Mouse (Mus musculus): ENCODE data around the gene Ano10. TPM values are rescaled to one million over a fixed set of nuclear protein-coding genes. Genes with fewer than 3 reads are reported as not detected.

Gene Ano10
- polyA plus RNA-seq, 1 experiment from 2014 or later: 46.1 TPM

DNA sequence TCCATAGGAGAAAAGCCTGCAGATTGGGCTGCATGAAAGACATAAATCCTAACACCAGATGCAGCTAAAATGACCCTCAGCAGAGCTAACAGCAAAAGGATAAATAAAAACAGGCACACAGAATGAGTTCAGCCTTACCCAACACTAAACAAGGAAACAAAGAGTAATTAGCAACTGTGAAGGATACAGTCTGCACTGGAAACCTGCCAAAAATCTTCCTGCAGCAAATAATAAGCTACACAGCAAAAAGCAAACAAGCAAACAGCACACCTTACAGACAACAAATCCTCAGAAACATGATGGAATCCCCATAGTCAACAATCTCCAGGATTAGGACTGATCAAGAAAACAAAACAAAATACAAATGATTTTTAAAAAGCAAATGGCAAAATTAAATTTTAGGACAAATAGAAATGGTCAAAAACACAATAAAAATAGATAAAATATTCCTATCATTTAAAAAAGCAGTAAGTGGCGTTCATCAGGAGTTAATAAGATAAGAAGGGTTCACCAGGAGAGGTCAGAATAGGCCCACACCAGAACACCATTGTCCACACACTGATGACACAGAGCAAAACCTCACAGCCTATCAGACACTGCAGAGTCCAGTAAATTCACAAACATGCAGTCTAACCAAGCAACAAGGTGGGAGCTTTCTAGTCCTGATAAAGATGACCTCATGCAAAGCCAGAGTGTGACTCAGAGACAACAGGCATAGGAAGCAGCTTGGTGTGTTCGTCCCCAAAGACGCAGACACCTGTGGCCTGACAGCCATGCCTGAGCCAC lies 24.8 kb downstream of the Ano10 start:
- Histone ChIP-seq H3K27ac (no peak overlapping the region), H3K9me3 (no peaks in the 10 kb centered on the region), H3K4me3 (no peak overlapping the region), H3K9ac (no peak overlapping the region), H3K4me1 (no peaks in the 10 kb centered on the region), H3K4me2 (no peak overlapping the region), H3K27me3 (no peaks in the 10 kb centered on the region), H3K36me3 (peaks cover 53% of the 10 kb centered on the region)
- ATAC-seq (ENCODE audit: insufficient number of reproducible peaks, low FRiP score, low TSS enrichment, low read depth): no peak
- WGBS: 90% methylated on average over 3 of the region's 3 CpGs

DNA sequence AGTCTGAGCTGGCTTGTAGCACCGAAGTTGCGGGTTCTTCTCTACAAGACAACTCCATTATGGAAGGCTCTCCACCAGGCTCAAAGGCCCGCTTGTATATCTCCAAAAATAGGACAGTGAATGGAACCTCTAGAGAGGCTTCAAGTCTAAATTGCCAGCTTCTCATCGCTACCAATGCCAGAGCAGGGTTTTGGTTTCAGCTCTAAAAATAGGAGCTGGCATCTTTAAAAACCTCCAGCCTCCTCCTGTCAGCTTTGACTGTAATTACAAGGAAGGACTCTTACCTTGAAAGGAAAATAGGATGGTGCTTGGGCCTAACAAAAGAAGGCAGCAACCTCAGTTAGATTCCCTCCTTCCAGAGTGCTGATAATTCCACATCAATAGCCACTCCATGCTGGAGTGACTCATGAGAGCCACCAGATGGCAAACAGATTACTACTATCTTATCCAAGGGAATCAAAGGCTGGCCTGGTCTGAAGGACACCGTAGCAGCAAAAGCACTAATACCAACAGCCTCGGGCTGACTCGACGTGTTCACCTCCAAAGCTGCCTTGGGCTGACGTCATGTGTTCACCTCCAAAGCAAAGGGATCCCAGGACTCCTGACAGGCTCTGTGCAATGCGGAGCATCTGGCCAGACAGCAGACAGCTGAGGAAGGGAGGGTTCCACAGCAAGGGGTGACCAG lies 28.6 kb downstream of the Ano10 start:
- H3K4me1 ChIP-seq: no peaks in the 10 kb centered on the region
- H3K36me3 ChIP-seq: peaks cover 46% of the 10 kb centered on the region
- 87% methylated on average over 10 of the region's 10 CpGs for WGBS
- H3K27ac ChIP-seq: no peak overlapping the region
- H3K4me3 ChIP-seq: no peak overlapping the region
- H3K4me2 ChIP-seq: no peak overlapping the region
- no peak for ATAC-seq (ENCODE audit: insufficient number of reproducible peaks, low FRiP score, low TSS enrichment, low read depth)
- no peaks in the 10 kb centered on the region for H3K27me3 ChIP-seq
- no peak overlapping the region for H3K9ac ChIP-seq
- H3K9me3 ChIP-seq: no peaks in the 10 kb centered on the region

DNA sequence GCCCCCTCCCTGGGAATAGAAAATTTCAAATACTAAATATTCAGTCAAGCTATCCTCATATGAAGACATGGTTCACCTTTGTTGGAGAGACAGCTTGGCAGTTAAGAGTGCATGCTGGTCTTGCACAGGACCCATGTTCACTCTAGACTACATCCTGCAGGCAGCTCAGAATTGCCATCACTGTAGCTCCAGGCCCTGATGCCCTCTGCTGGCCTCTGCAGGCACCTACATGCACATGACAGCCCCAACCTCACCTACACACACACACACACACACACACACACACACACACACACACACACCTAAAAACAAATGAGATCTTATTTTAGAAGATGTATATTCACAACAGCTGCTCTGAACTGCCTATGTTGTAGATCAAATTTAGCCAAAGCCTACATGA lies 31.1 kb downstream of the Ano10 start:
- Histone ChIP-seq H3K4me3 (no peak overlapping the region), H3K9me3 (no peaks in the 10 kb centered on the region), H3K4me2 (no peak overlapping the region), H3K36me3 (peaks cover 60% of the 10 kb centered on the region), H3K9ac (no peak overlapping the region), H3K27me3 (no peaks in the 10 kb centered on the region), H3K4me1 (no peaks in the 10 kb centered on the region), H3K27ac (no peak overlapping the region)
- ATAC-seq (ENCODE audit: insufficient number of reproducible peaks, low FRiP score, low TSS enrichment, low read depth): no peak

DNA sequence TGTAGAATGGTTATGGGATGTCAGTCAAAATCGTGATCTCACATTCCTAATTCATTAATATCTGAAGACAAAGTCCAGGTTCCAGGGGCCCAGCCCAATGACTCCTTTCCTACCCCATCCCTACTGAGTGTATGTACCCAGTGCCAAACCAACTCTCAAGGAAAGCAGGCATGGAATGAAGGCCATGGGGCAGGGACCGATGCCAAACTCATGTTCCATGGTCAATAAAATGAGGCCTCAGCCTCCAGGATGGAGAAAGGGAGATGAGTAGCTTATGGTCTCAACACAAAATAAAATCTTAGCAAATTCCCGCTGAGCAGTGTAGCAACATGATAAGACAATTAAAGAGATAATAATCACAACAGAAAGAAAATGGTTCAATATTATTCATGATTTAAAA lies 39.8 kb downstream of the Ano10 start:
- H3K9ac ChIP-seq: no peak overlapping the region
- 83% methylated on average over 3 of the region's 3 CpGs for WGBS
- H3K27me3 ChIP-seq: no peaks in the 10 kb centered on the region
- peaks cover 45% of the 10 kb centered on the region for H3K36me3 ChIP-seq
- no peak for ATAC-seq (ENCODE audit: insufficient number of reproducible peaks, low FRiP score, low TSS enrichment, low read depth)
- no peak overlapping the region for H3K4me2 ChIP-seq
- H3K4me3 ChIP-seq: no peak overlapping the region
- no peaks in the 10 kb centered on the region for H3K9me3 ChIP-seq
- no peak overlapping the region for H3K27ac ChIP-seq
- 0 out of 2 replicates have a peak, but pooled peaks cover 2% of the 10 kb centered on the region for H3K4me1 ChIP-seq

DNA sequence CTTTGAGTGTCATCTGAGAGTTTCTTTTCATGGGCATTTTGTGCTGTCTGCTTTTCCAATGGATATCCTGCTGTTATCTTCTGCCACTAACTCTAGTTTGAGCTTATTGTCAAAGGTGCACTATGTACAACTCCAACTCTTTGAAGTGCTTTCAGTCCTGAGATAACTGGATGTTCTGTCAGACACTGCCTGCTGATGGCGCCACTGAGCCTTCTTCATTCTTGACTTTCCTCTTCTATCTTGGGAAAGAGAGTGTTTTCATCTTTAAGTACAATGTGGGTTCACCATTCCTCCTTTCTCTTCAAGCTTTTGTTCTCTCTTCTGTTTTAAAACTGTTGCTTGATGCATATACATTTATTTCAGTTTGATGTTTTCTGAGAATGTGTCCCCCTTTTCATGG lies 42.1 kb downstream of the Ano10 start:
- 70% methylated on average over 1 of the region's 1 CpGs for WGBS
- Histone ChIP-seq H3K9ac (no peak overlapping the region), H3K4me1 (peaks cover 9% of the 10 kb centered on the region; the same call in 1 of the 2 replicates), H3K36me3 (peaks cover 34% of the 10 kb centered on the region), H3K9me3 (no peaks in the 10 kb centered on the region), H3K27ac (no peak overlapping the region), H3K4me2 (no peak overlapping the region), H3K27me3 (no peaks in the 10 kb centered on the region), H3K4me3 (no peak overlapping the region)
- no peak for ATAC-seq (ENCODE audit: insufficient number of reproducible peaks, low FRiP score, low TSS enrichment, low read depth)

DNA sequence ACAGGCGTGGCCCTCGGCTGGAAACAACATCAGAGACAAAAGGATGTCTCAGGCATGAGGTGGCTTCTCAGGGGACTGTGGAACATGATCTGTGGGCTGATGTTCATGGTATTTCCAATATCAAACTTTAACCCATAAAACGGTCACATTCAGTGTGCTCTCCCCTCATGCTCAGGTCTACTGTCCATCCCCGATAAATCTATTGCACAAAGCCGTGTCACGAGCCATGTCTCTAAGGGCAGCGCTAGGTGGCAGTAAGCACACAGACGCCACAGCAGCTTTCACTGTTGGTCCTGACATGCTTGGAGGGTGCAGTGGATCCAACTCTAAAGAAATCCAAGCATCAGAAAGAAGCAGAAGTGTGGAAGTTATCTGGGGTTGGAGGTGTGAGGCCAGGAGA lies 46.1 kb downstream of the Ano10 start:
- Histone ChIP-seq H3K9ac (no peak overlapping the region), H3K9me3 (no peaks in the 10 kb centered on the region), H3K36me3 (peaks cover 32% of the 10 kb centered on the region), H3K4me1 (peaks cover 9% of the 10 kb centered on the region; the same call in 1 of the 2 replicates), H3K4me2 (no peak overlapping the region), H3K4me3 (no peak overlapping the region), H3K27ac (no peak overlapping the region), H3K27me3 (no peaks in the 10 kb centered on the region)
- WGBS: 42% methylated on average over 8 of the region's 8 CpGs
- no peak for ATAC-seq (ENCODE audit: insufficient number of reproducible peaks, low FRiP score, low TSS enrichment, low read depth)

DNA sequence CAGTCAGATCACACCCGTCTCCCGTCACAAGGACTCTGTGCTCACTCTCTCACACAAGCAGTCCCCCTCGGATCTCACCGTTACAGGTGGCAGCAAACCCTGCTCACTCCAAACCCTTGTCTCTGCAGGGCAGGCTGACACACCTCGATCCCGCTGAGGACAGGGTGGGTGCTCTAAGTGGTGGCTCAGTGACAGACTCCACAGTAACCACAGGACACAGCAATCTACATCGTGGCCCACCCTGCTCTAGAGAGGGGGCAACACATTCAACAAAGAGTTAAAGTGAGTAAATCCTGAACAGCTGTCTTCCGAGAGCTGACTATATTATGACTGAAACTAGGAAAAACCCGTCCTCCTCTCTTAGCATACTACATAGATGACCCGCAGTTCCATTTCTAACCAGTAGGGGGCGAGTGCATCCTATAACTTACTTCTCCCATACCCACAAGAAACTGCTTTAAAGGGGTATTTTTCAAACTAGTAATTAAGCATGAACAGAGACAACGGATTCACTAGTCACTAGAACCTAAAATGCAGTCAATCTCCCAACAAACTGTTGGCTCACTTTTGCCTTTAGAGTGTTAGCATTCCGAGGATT lies 46.7 kb downstream of the Ano10 start:
- Histone ChIP-seq H3K4me2 (no peak overlapping the region), H3K27me3 (no peaks in the 10 kb centered on the region), H3K4me3 (no peak overlapping the region), H3K9ac (no peak overlapping the region), H3K27ac (no peak overlapping the region), H3K9me3 (no peaks in the 10 kb centered on the region), H3K4me1 (peaks cover 14% of the 10 kb centered on the region; the same call in 1 of the 2 replicates), H3K36me3 (peaks cover 28% of the 10 kb centered on the region)
- ATAC-seq (ENCODE audit: insufficient number of reproducible peaks, low FRiP score, low TSS enrichment, low read depth): peak; percentile 32; the same call in 1 of the 2 replicates
- WGBS: 43% methylated on average over 13 of the region's 13 CpGs

DNA sequence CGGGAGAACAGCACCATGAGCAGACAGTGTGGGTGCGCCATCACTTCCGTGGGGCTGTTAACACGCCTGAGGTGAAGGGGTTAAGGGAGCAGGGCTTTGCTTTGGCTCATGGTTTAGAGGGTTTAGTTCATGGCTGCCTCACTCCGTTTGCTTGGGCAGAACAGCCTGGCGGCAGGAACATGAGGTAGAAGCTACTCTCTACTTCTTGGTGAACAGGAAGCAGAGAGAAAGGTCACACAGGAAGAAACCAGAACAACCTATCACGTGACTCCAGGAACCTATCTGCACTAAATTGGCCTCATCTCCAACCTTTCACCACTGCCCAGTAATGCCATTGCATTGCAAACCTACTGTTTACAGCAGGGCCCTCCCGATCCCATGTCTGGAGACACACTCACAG lies 48.3 kb downstream of the Ano10 start:
- Histone ChIP-seq H3K27ac (no peak overlapping the region), H3K27me3 (no peaks in the 10 kb centered on the region), H3K4me1 (peaks cover 16% of the 10 kb centered on the region; the same call in 1 of the 2 replicates), H3K4me2 (no peak overlapping the region), H3K9ac (no peak overlapping the region), H3K9me3 (no peaks in the 10 kb centered on the region), H3K36me3 (peaks cover 17% of the 10 kb centered on the region), H3K4me3 (no peak overlapping the region)
- no peak for ATAC-seq (ENCODE audit: insufficient number of reproducible peaks, low FRiP score, low TSS enrichment, low read depth)
- WGBS: 80% methylated on average over 8 of the region's 8 CpGs

DNA sequence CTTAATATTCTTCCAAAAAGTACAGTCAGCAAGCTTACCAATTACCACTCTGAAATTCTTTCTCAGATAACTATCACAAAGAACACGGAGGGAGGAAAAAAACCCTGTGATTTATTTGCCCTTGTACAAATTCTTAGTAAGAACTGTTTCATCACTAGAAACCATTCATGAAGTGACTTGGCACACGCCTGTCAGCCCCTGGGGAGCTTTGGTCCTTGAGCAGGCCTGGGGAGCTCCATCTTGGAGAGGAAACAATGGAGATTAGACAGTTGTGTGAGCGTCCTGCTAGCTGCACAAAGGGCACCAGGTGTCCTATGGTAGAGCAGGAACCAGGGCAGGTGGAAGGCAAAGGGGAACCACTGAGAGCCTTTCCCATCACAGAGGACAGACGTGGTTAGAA lies 48.8 kb downstream of the Ano10 start:
- ATAC-seq (ENCODE audit: insufficient number of reproducible peaks, low FRiP score, low TSS enrichment, low read depth): no peak
- Histone ChIP-seq H3K9me3 (no peaks in the 10 kb centered on the region), H3K4me3 (no peak overlapping the region), H3K4me1 (peaks cover 16% of the 10 kb centered on the region; the same call in 1 of the 2 replicates), H3K36me3 (peaks cover 17% of the 10 kb centered on the region), H3K27ac (no peak overlapping the region), H3K4me2 (no peak overlapping the region), H3K27me3 (no peaks in the 10 kb centered on the region), H3K9ac (no peak overlapping the region)
- 73% methylated on average over 4 of the region's 4 CpGs for WGBS

DNA sequence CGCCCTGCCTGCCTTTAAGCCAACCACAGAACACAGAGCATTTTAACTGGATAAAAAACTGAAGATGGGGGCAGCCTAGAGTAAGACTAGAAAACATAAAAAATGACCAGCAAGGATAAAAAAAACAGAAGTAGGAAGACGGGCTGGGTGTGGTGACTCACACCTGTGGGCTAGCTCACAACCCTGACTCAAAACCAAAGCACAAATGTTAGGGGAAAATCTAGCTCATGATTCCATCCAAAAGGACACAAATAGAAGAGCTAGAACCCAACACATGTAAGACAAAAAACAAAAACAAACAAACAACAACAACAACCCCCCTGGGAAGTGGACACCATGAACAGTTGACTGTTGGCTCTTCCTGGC lies 49.4 kb downstream of the Ano10 start:
- Histone ChIP-seq H3K36me3 (peaks cover 10% of the 10 kb centered on the region), H3K4me2 (no peak overlapping the region), H3K9ac (no peak overlapping the region), H3K27me3 (no peaks in the 10 kb centered on the region), H3K9me3 (no peaks in the 10 kb centered on the region), H3K27ac (no peak overlapping the region), H3K4me3 (no peak overlapping the region), H3K4me1 (peaks cover 15% of the 10 kb centered on the region; the same call in 1 of the 2 replicates)
- 34% methylated on average over 2 of the region's 2 CpGs for WGBS
- no peak for ATAC-seq (ENCODE audit: insufficient number of reproducible peaks, low FRiP score, low TSS enrichment, low read depth)

DNA sequence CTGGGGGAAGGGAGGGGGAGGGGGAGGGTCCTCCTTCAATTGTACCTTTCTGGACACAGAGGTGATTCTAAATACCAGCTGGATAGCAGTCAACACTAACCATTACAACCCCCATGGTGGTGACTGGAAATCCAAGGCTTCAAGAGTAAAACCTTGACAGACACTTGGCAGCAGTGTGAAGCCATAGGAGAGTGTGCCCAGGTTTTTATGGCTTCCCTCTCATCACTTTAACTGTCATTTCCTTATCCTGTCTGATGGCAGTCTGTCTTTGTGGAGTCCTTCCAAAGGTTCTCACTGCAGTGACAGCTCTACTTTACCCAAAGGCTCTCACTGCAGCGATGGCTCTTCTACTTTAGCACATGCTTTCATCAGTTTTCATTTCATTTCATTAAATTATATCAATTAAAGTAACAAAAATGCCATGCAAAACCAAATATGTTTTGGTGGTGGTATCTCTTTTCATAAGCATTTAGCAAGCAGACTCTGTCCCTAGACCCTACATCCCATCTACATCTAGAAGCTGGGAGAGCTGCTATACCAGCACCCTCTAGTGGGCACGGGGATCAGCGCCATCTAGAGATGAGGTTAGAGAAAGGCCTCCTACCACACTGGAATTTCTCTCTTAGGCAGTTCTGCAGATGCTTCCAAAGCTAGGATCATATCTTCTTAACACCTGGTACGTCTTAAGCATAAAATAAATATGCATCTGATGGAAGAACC lies 50.0 kb downstream of the Ano10 start:
- H3K4me2 ChIP-seq: no peak overlapping the region
- ATAC-seq (ENCODE audit: insufficient number of reproducible peaks, low FRiP score, low TSS enrichment, low read depth): no peak
- H3K4me1 ChIP-seq: peaks cover 13% of the 10 kb centered on the region; the same call in 1 of the 2 replicates
- H3K9me3 ChIP-seq: no peaks in the 10 kb centered on the region
- no peak overlapping the region for H3K9ac ChIP-seq
- WGBS: 36% methylated on average over 4 of the region's 4 CpGs
- H3K27ac ChIP-seq: no peak overlapping the region
- no peaks in the 10 kb centered on the region for H3K27me3 ChIP-seq
- no peak overlapping the region for H3K4me3 ChIP-seq
- H3K36me3 ChIP-seq: peaks cover 10% of the 10 kb centered on the region; the same call in 1 of the 2 replicates
